Mouse (Mus musculus): ENCODE results near the gene Pik3ip1. TPM values are rescaled to one million over a fixed set of nuclear protein-coding genes. Genes with fewer than 3 reads are reported as not detected.

Gene Pik3ip1
- polyA plus RNA-seq, 1 experiment from 2014 or later, result 24.7 TPM

DNA sequence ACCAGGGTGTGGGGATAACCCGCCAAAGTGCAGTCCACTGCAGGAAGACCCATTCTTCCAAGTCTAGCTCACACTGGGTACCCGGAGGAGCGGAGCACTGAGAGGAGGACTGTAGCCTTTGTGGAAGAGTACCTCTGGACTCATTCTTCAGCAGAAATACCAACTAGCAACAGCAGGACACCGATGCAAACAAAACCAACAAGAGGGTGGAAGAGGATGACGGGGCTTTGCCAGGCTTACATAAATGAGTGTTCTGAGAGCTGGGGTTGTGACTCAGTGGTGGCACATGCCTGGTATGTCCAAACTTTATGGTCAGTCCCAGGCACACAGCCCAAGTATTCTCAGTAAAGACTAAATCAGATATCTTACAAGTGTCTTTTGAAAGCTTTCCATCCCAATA is 29.1 kb upstream of the Pik3ip1 start:
- H3K27me3 ChIP-seq, result no peaks in the 10 kb centered on the region
- DNase-seq (ENCODE audit: low read depth, low spot score) (no peak), ATAC-seq (peak; percentile 64)
- ChIA-PET CTCF (interaction anchor here (1.6 to 6.1 kb wide), 2 partner anchors 12 to 14 kb away, joined by 4 to 39 read pairs; partner anchors contain the start of gene Patz1), POLR2A (interaction anchor here (1.2 to 3.8 kb wide), 3 partner anchors 10 to 35 kb away, joined by 3 to 30 read pairs (median 3); partner anchors contain the start of genes Drg1 and Patz1)
- in situ Hi-C loops (cut with MboI; ENCODE audit: low pct_unique_long_range_greater_than_20kb), result no loop called here
- TF ChIP-seq CTCF (IDR thresholded peaks at IDR 0.05), result no peak

DNA sequence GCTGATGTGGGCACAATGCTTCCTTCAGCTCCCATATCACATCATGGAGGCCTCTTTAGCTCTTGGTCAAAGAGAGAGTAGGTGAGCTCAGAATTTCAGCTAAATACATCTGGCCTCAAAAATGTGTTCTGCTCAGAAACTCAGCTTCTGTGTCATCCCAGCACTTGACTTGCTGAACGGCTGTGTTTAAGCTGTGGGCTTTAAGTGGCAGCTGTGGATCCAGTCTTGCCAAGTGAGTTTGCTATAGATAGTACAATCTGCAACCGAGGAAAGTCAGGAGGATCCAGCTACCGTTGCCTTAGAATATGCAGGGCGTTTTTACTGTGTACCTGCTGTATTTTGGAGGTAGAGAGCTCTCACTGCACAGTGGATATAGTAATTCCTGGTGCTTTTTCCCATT is 27.8 kb upstream of the Pik3ip1 start:
- in situ Hi-C loops (cut with MboI; ENCODE audit: low pct_unique_long_range_greater_than_20kb), result no loop called here
- ATAC-seq (no peak), DNase-seq (ENCODE audit: low read depth, low spot score) (no peak)
- TF ChIP-seq CTCF (IDR thresholded peaks at IDR 0.05), result no peak
- H3K27me3 ChIP-seq, result no peaks in the 10 kb centered on the region
- ChIA-PET CTCF (interaction anchor here (0.7 to 6.1 kb wide), 3 partner anchors 12 to 44 kb away, joined by 3 to 39 read pairs (median 3); no protein-coding TSS in a partner anchor), POLR2A (interaction anchor here (0.7 to 3.8 kb wide), 2 partner anchors 12 to 54 kb away, joined by 3 to 30 read pairs; partner anchors contain the start of gene Patz1)

DNA sequence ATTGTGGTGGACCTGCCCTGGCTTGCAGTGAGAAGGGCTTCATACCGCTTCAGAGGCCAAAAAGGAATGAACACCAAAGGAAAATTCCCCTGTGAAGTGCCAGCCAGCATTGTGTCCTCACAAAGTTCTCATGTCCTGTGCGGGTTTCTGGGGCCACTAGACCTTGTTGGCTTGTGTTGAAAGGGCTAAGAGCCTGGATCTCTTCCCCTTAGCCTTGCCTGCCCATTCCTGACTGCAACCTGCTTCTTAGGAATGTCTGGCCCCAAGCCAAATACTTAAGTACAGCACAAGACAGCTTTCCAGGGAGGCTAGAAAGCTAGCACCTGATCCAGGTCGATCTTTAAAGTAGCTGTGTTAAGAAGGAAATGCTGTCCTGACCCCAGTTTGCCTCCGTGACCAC is 27.4 kb upstream of the Pik3ip1 start:
- ATAC-seq, result peak; percentile 53
- ChIA-PET CTCF (interaction anchor here (0.7 to 6.1 kb wide), 4 partner anchors 12 to 44 kb away, joined by 3 to 39 read pairs (median 3); no protein-coding TSS in a partner anchor), POLR2A (interaction anchor here (3.8 kb wide), 1 partner anchor 12 kb away, joined by 30 read pairs; the partner anchor contains the start of gene Patz1)
- TF ChIP-seq CTCF (IDR thresholded peaks at IDR 0.05), result no peak
- no peaks in the 10 kb centered on the region for H3K27me3 ChIP-seq
- in situ Hi-C loops (cut with MboI; ENCODE audit: low pct_unique_long_range_greater_than_20kb), result no loop called here
- DNase-seq (ENCODE audit: low read depth, low spot score), result no peak

DNA sequence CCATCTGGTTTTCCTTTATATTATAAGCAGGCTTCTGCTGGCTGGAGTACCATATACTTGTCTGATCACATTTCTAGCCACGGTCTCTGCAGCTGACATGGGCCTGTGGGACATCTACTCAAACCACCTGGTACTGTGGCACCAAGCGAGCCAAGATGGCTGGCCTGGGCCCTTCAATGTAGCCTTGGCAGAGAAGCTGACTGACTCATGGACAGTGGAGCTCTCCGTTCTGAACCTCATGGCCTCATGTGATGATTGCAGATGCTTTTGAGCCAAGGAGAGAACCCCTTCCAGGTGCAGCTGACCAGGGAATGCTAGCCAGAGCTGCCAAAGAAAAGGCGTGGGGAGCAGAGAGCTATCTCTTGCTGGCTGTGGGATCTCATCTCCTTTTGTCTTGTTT is 24.4 kb upstream of the Pik3ip1 start:
- DNase-seq (ENCODE audit: low read depth, low spot score) (no peak), ATAC-seq (no peak)
- CTCF ChIA-PET, result no interaction called here
- H3K27me3 ChIP-seq, result no peaks in the 10 kb centered on the region
- POLR2A ChIA-PET, result no interaction called here
- in situ Hi-C loops (cut with MboI; ENCODE audit: low pct_unique_long_range_greater_than_20kb), result no loop called here
- TF ChIP-seq CTCF (IDR thresholded peaks at IDR 0.05), result no peak

DNA sequence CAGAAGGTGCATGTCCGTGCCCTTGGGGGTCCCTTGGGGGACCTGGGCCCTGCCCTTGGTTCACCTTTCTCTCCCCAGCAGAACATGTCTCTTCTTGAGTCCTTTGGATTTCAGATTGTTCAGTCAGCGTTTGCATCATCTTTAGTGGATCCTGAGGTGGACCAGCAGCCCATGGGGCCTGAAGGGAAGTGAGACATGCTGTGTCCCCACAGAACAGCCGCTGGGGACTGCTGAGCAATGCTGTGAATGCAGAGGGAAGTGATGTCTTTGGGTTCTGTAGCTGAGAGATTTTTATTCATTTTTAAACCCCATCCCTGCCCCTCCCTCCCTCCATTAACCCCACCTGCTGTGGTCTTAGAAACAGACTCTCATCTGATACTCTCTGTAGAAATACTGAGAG is 22.3 kb upstream of the Pik3ip1 start:
- ChIA-PET POLR2A (interaction anchor here (1.7 kb wide), 1 partner anchor 17 kb away, joined by 3 read pairs; no protein-coding TSS in a partner anchor), CTCF (interaction anchor here (0.8 kb wide), 1 partner anchor 10 kb away, joined by 3 read pairs; no protein-coding TSS in a partner anchor)
- ATAC-seq, result no peak
- in situ Hi-C loops (cut with MboI; ENCODE audit: low pct_unique_long_range_greater_than_20kb), result no loop called here
- DNase-seq (ENCODE audit: low read depth, low spot score), result no peak
- TF ChIP-seq CTCF (IDR thresholded peaks at IDR 0.05), result no peak
- no peaks in the 10 kb centered on the region for H3K27me3 ChIP-seq

DNA sequence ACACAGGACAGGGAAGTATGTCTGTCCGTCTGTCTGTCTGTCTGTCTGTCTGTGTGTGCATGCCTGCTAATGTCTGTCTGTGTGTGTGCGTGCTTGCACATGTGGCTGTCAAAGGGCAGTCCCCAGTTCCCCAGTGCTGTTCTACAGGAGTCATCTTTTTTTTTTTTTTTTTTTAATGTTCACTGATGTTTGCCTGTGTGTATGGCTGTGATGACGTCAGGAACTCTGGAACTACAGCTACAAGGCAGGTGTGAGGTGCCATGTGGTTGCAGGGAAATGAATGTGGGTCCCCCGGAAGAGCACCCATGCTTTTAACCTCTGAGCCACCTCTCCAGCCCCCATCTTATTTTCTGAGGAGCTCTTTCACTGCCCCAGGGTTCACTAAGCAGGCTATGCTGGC is 20.3 kb upstream of the Pik3ip1 start:
- in situ Hi-C loops (cut with MboI; ENCODE audit: low pct_unique_long_range_greater_than_20kb), result no loop called here
- ATAC-seq (no peak), DNase-seq (ENCODE audit: low read depth, low spot score) (no peak)
- no peak for TF ChIP-seq CTCF (IDR thresholded peaks at IDR 0.05)
- no peaks in the 10 kb centered on the region for H3K27me3 ChIP-seq
- POLR2A ChIA-PET, result interaction anchor here (0.6 to 5.2 kb wide), 2 partner anchors 19 to 41 kb away, joined by 3 to 29 read pairs; partner anchors contain the start of gene Patz1
- CTCF ChIA-PET, result no interaction called here

DNA sequence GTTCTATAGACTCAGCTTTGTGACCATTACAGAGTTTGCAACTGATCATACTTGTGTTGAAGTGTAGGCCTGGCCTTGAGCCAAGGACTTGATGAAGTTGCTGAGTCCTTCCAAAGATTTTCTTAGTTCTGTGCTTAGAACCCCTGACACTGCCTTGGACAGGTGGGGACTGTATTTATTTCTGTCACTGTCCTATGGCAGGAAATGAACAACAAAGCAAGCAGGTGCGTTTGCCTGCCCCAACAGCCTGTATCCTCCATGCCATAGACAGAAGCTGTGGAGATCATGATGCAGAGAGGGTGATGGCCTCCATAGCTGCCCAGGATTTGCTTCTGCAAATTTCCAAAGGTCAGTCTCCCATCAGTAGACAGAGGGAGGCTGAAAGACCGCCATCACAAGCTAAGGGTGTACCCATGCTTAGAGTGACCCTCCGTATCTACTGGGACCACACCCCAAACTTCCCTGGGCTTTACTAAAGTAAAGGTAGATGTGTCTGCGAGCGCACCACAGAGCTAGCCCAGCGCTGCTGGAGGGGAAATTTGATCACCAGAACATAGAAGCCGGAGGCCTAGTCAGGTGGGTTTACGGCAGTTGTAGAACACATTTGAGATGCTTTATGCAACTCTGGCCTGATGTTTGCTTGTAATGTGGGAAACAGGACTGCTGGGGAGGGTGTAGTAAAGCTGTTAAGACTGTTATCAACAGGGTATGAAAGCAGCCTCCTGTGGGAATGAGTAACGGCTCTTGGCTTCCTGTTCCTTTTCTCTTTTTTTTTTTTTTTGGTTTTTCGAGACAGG is 19.2 kb upstream of the Pik3ip1 start:
- no peak for ATAC-seq
- ChIA-PET CTCF (no interaction called here), POLR2A (interaction anchor here (1.1 to 5.2 kb wide), 2 partner anchors 14 to 20 kb away, joined by 4 to 29 read pairs; partner anchors contain the start of gene Patz1)
- no peak for TF ChIP-seq CTCF (IDR thresholded peaks at IDR 0.05)
- DNase-seq (ENCODE audit: low read depth, low spot score), result no peak
- in situ Hi-C loops (cut with MboI; ENCODE audit: low pct_unique_long_range_greater_than_20kb), result no loop called here
- no peaks in the 10 kb centered on the region for H3K27me3 ChIP-seq

DNA sequence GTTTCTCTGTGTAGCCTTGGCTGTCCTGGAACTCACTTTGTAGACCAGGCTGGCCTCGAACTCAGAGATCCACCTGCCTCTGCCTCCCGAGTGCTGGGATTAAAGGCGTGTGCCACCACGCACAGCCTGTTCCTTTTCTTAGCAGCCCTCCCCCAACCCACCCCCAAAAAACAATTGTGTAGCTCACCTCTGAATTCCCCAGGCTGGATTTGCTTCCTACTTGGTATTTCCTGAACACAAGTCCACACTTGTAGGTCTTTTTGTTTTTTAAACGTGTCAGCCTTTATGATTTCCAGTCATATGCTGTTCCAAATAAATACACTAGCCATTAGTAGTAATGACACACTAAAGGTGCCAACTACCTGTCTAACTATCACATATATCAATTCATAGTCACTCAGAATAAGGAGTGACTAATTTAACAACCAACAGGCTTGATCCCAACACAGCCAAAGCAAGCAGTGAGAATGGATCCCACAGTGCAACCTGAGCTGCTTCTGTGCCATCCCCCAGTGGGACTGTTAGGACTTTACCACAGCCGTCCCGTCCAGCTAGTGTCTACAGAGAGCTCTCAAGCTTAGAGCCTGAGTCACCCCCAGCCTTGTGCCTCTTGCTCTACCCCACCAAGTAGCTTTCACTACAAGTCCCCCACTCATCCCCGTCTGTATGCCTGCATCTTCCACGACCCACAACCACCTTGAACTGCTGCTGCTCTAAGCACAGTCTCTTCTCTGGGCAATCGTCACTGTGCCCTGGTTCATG is 18.4 kb upstream of the Pik3ip1 start:
- H3K27me3 ChIP-seq, result no peaks in the 10 kb centered on the region
- TF ChIP-seq CTCF (IDR thresholded peaks at IDR 0.05), result no peak
- in situ Hi-C loops (cut with MboI; ENCODE audit: low pct_unique_long_range_greater_than_20kb), result no loop called here
- DNase-seq (ENCODE audit: low read depth, low spot score) (no peak), ATAC-seq (peak; percentile 53)
- ChIA-PET CTCF (no interaction called here), POLR2A (interaction anchor here (1.1 to 5.2 kb wide), 2 partner anchors 14 to 21 kb away, joined by 4 to 29 read pairs; partner anchors contain the start of gene Patz1)

DNA sequence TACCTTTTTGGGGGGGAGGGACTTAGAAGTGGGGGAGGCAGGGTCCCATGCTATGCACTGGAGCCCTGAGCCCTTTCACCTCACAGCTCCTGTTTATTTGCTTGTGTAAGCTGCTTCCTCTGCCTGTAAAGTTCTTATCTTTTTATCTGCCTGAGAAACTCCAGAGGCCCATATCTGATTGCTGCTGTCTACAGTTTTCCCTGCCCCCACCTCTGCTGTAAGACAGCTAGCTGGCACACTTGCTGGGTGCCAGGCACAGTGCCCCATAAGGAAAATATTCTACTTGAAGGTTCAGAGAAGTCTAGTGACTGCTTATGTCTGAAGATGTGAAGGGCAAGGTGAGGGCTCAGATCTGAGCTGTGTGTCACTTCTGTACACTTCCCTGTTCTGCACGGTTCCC is 16.9 kb upstream of the Pik3ip1 start:
- no peaks in the 10 kb centered on the region for H3K27me3 ChIP-seq
- TF ChIP-seq CTCF (IDR thresholded peaks at IDR 0.05), result no peak
- ChIA-PET POLR2A (interaction anchor here (5.2 kb wide), 1 partner anchor 23 kb away, joined by 29 read pairs; the partner anchor contains the start of gene Patz1), CTCF (interaction anchor here (0.8 to 5.5 kb wide), 9 partner anchors 9 to 135 kb away, joined by 3 to 39 read pairs (median 5); partner anchors contain the start of gene Pik3ip1)
- in situ Hi-C loops (cut with MboI; ENCODE audit: low pct_unique_long_range_greater_than_20kb), result no loop called here
- DNase-seq (ENCODE audit: low read depth, low spot score), result no peak
- ATAC-seq, result no peak

DNA sequence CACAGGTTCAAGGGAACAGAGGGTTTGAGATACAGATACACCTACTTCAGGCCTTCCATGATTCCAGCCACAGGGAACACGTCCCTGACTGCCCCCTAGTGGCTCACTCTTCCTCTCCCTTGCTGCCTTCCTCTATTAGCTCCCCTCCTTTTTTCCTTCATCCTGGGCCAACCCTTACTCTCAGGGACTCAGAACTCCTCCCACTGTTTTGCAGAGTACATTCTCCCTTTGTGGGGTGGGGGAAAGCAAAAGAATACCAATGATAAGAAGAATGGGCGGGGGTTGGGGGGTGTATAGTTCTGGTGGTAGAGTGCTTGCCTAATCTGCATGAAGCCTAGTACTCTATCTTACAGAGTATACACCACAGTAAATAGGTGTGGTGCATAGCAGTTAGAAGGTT is 16.1 kb upstream of the Pik3ip1 start:
- DNase-seq (ENCODE audit: low read depth, low spot score) (no peak), ATAC-seq (peak; percentile 52)
- CTCF ChIA-PET, result interaction anchor here (0.8 to 5.5 kb wide), 14 partner anchors 8 to 136 kb away, joined by 3 to 39 read pairs (median 4); partner anchors contain the start of gene Pik3ip1
- no peaks in the 10 kb centered on the region for H3K27me3 ChIP-seq
- in situ Hi-C loops (cut with MboI; ENCODE audit: low pct_unique_long_range_greater_than_20kb), result no loop called here
- POLR2A ChIA-PET, result interaction anchor here (5.2 kb wide), 1 partner anchor 23 kb away, joined by 29 read pairs; the partner anchor contains the start of gene Patz1
- TF ChIP-seq CTCF (IDR thresholded peaks at IDR 0.05), result peak; percentile 82
